Mouse (Mus musculus): ENCODE data around the gene Foxn3. TPM values are rescaled to one million over a fixed set of nuclear protein-coding genes. Genes with fewer than 3 reads are reported as not detected.

The Foxn3 gene
- total and polyA plus RNA-seq, 2 experiments = 21.1 to 27.3 TPM

DNA sequence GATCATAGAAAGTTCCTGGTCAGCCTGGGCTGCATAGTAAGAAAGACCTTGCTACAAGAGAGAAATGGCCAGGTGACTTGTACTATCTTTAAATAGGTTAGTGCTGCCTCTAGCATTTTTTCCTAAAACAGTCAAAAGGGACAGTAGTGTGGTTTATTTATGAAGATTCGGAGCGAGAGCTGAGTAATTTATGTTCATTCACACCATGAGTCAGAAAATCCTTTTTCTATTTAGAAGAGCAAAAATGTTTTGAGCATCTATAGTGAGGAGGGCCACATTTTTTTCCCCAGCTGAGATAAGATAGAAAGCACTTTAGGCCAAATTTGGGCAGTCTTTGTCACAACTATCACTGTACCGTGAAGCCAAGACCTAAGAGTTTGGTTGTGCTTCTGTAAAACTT, 24.0 kb upstream of the Foxn3 start:
- Histone ChIP-seq H3K27me3 (ENCODE audit: control insufficient read depth, insufficient read depth, low read length) (no peaks in the 10 kb centered on the region), H3K79me2 (ENCODE audit: control insufficient read depth, insufficient read depth, low read length) (no peaks in the 10 kb centered on the region), H3K4me1 (ENCODE audit: control insufficient read depth, insufficient read depth, low read length) (no peaks in the 10 kb centered on the region), H3K27ac (replicated peaks; ENCODE audit: insufficient read depth, low read depth, low read length) (no peak overlapping the region), H3K36me3 (ENCODE audit: control insufficient read depth, insufficient read depth, low read length) (no peaks in the 10 kb centered on the region), H3K9ac (ENCODE audit: low read depth, low read length) (no peak overlapping the region), H3K4me3 (ENCODE audit: insufficient read depth, low read depth, low read length) (no peak overlapping the region)
- DNase-seq (ENCODE audit: extremely low read depth, low read depth, low spot score) = no peak
- TF ChIP-seq POLR2A (IDR thresholded peaks at IDR 0.05; ENCODE audit: extremely low read depth, insufficient read depth, low read length) (no peak), CTCF (IDR thresholded peaks at IDR 0.05; ENCODE audit: low read depth, low read length) (no peak)
- 89% methylated on average over 3 of the region's 3 CpGs for WGBS

DNA sequence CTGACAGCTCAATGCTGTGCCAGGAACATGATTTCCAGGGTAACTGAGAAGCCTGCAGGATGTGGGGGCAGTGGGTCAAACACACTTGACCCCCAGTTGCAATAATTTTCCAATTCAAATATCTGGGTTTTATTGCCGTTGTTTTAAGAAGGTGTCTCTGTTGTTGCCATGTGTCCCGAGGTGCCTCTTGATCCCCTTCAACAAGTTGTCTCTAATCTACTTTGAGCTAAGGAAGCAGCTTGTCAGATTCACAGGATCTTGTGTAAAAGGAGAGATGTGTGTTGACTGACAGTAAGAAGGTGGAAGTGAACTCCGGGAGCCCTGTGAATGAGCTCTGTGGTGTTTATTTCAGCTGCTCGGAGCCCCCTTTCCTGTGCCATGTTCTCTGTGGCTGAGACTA, 16.6 kb upstream of the Foxn3 start:
- 82% methylated on average over 4 of the region's 4 CpGs for WGBS

DNA sequence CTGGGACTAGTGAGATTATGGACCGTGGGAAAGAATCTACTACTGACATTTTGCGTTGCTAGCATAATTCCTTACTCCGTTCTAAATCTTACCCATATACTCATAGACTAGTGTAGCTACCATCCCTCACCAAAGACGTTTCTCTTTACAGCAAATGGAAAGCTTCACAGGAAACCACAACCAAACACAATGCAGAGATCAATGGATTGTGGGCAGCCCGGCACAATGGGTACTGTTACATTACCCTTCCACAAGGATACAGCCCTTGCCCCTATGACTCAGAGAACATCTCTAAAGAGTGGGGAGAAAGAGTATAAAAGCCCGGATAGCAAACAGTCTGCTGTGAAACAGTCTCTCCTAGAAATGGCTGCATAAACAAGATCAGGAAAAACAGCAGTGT, 13.3 kb upstream of the Foxn3 start:
- Histone ChIP-seq H3K36me3 (ENCODE audit: control insufficient read depth, insufficient read depth, low read length) (no peaks in the 10 kb centered on the region), H3K4me3 (ENCODE audit: insufficient read depth, low read depth, low read length) (no peak overlapping the region), H3K4me1 (ENCODE audit: control insufficient read depth, insufficient read depth, low read length) (no peaks in the 10 kb centered on the region), H3K79me2 (ENCODE audit: control insufficient read depth, insufficient read depth, low read length) (no peaks in the 10 kb centered on the region), H3K27ac (replicated peaks; ENCODE audit: insufficient read depth, low read depth, low read length) (no peak overlapping the region), H3K9ac (ENCODE audit: low read depth, low read length) (no peak overlapping the region), H3K27me3 (ENCODE audit: control insufficient read depth, insufficient read depth, low read length) (no peaks in the 10 kb centered on the region)
- no peak for DNase-seq (ENCODE audit: extremely low read depth, low read depth, low spot score)
- 76% methylated on average over 6 of the region's 6 CpGs for WGBS
- no peak for TF ChIP-seq CTCF (IDR thresholded peaks at IDR 0.05; ENCODE audit: low read depth, low read length)
- TF ChIP-seq POLR2A (IDR thresholded peaks at IDR 0.05; ENCODE audit: extremely low read depth, insufficient read depth, low read length) = no peak

More for the DNA sequence above, 16.6 kb upstream of the Foxn3 start:
- Histone ChIP-seq H3K27ac (replicated peaks; ENCODE audit: insufficient read depth, low read depth, low read length) (no peak overlapping the region), H3K27me3 (ENCODE audit: control insufficient read depth, insufficient read depth, low read length) (no peaks in the 10 kb centered on the region), H3K4me3 (ENCODE audit: insufficient read depth, low read depth, low read length) (no peak overlapping the region), H3K79me2 (ENCODE audit: control insufficient read depth, insufficient read depth, low read length) (no peaks in the 10 kb centered on the region), H3K9ac (ENCODE audit: low read depth, low read length) (no peak overlapping the region), H3K4me1 (ENCODE audit: control insufficient read depth, insufficient read depth, low read length) (no peaks in the 10 kb centered on the region), H3K36me3 (ENCODE audit: control insufficient read depth, insufficient read depth, low read length) (no peaks in the 10 kb centered on the region)
- DNase-seq (ENCODE audit: extremely low read depth, low read depth, low spot score) = no peak
- TF ChIP-seq CTCF (IDR thresholded peaks at IDR 0.05; ENCODE audit: low read depth, low read length) (no peak), POLR2A (IDR thresholded peaks at IDR 0.05; ENCODE audit: extremely low read depth, insufficient read depth, low read length) (no peak)

DNA sequence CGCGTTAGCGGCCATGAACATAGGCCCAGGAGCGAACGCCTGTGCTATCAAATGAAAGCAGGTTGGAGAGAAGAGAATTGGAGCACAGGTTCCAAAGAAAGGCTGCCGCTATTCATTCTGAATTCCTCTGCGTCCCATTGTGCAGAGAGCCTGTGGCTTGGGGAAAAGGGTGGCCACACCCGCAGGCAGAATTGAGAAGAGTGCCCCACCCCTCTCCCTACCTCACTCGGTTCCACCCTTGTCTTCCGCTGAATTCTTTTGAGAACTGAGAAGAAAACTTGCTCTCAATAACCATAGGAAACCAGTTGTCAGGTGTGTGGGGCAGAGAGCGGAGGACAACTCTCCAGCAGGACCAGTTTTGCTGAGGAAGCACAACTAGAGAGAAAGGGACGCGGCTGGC, 10.9 kb upstream of the Foxn3 start:
- Histone ChIP-seq H3K27me3 (ENCODE audit: control insufficient read depth, insufficient read depth, low read length) (no peaks in the 10 kb centered on the region), H3K79me2 (ENCODE audit: control insufficient read depth, insufficient read depth, low read length) (no peaks in the 10 kb centered on the region), H3K4me3 (ENCODE audit: insufficient read depth, low read depth, low read length) (no peak overlapping the region), H3K9ac (ENCODE audit: low read depth, low read length) (no peak overlapping the region), H3K4me1 (ENCODE audit: control insufficient read depth, insufficient read depth, low read length) (no peaks in the 10 kb centered on the region), H3K36me3 (ENCODE audit: control insufficient read depth, insufficient read depth, low read length) (no peaks in the 10 kb centered on the region), H3K27ac (replicated peaks; ENCODE audit: insufficient read depth, low read depth, low read length) (no peak overlapping the region)
- TF ChIP-seq POLR2A (IDR thresholded peaks at IDR 0.05; ENCODE audit: extremely low read depth, insufficient read depth, low read length) (no peak), CTCF (IDR thresholded peaks at IDR 0.05; ENCODE audit: low read depth, low read length) (no peak)
- DNase-seq (ENCODE audit: extremely low read depth, low read depth, low spot score) = no peak
- WGBS = 70% methylated on average over 13 of the region's 13 CpGs

DNA sequence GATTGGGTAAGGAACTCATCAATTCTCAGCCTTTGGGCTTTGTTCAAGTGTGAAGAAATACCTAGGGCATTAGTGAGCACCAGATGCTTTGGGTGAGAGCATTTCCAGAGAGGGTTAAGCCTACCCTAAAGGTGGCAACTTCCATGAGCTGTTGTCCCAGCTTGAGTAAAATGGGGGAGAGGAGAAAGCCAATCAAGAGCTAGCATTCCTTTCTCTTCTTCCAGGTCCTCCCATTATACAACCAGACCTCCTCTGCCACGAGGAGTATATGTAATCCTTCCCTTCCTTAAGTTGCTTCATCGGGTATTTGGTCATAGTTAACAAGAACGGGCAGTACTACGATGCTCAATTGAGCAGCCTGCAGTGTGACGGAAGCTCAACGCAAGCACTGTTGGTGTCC, 9.7 kb upstream of the Foxn3 start:
- no peaks in the 10 kb centered on the region for H3K36me3 ChIP-seq (ENCODE audit: control insufficient read depth, insufficient read depth, low read length)
- TF ChIP-seq POLR2A (IDR thresholded peaks at IDR 0.05; ENCODE audit: extremely low read depth, insufficient read depth, low read length) (no peak), CTCF (IDR thresholded peaks at IDR 0.05; ENCODE audit: low read depth, low read length) (no peak)
- no peaks in the 10 kb centered on the region for H3K27me3 ChIP-seq (ENCODE audit: control insufficient read depth, insufficient read depth, low read length)
- H3K4me3 ChIP-seq (ENCODE audit: insufficient read depth, low read depth, low read length) = no peak overlapping the region
- no peaks in the 10 kb centered on the region for H3K4me1 ChIP-seq (ENCODE audit: control insufficient read depth, insufficient read depth, low read length)
- H3K27ac ChIP-seq (replicated peaks; ENCODE audit: insufficient read depth, low read depth, low read length) = no peak overlapping the region
- WGBS = 91% methylated on average over 6 of the region's 6 CpGs
- no peak for DNase-seq (ENCODE audit: extremely low read depth, low read depth, low spot score)
- H3K9ac ChIP-seq (ENCODE audit: low read depth, low read length) = no peak overlapping the region
- no peaks in the 10 kb centered on the region for H3K79me2 ChIP-seq (ENCODE audit: control insufficient read depth, insufficient read depth, low read length)

DNA sequence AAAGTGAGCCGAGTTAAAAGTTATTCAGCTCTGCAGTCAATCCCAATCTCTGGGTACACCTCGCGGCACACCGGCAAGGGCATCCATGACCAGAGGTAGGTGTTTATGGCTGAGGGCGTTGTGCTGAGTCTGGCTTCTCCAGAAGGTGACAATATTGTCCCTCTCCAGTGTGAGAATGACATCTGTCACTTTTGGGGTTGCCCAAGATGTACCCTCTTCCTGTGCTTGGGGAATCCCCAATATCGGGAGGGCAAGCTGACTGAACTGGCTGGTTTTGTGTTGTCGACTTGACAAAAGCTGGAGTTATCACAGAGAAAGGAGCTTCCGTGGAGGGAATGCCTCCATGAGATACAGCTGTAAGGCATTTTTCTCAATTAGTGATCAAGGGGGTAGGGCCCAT, 8.6 kb upstream of the Foxn3 start:
- H3K36me3 ChIP-seq (ENCODE audit: control insufficient read depth, insufficient read depth, low read length) = no peaks in the 10 kb centered on the region
- 96% methylated on average over 8 of the region's 8 CpGs for WGBS
- no peak overlapping the region for H3K27ac ChIP-seq (replicated peaks; ENCODE audit: insufficient read depth, low read depth, low read length)
- H3K79me2 ChIP-seq (ENCODE audit: control insufficient read depth, insufficient read depth, low read length) = no peaks in the 10 kb centered on the region
- no peaks in the 10 kb centered on the region for H3K4me1 ChIP-seq (ENCODE audit: control insufficient read depth, insufficient read depth, low read length)
- no peak overlapping the region for H3K9ac ChIP-seq (ENCODE audit: low read depth, low read length)
- H3K4me3 ChIP-seq (ENCODE audit: insufficient read depth, low read depth, low read length) = no peak overlapping the region
- H3K27me3 ChIP-seq (ENCODE audit: control insufficient read depth, insufficient read depth, low read length) = no peaks in the 10 kb centered on the region
- DNase-seq (ENCODE audit: extremely low read depth, low read depth, low spot score) = no peak
- TF ChIP-seq POLR2A (IDR thresholded peaks at IDR 0.05; ENCODE audit: extremely low read depth, insufficient read depth, low read length) = no peak
- TF ChIP-seq CTCF (IDR thresholded peaks at IDR 0.05; ENCODE audit: low read depth, low read length) = no peak

Measured in liver, adult 2 months (tissue).